Mouse (Mus musculus) ZHBTc4 (cell line): ENCODE results near the gene Glt28d2.

ENCODE experiments used
- DNase-seq: peaks from one replicate; pipeline ENCODE4 v3.0.0-alpha.2; 2011; ENCODE audit warnings: low read depth, low spot score

Gene Glt28d2

DNA sequence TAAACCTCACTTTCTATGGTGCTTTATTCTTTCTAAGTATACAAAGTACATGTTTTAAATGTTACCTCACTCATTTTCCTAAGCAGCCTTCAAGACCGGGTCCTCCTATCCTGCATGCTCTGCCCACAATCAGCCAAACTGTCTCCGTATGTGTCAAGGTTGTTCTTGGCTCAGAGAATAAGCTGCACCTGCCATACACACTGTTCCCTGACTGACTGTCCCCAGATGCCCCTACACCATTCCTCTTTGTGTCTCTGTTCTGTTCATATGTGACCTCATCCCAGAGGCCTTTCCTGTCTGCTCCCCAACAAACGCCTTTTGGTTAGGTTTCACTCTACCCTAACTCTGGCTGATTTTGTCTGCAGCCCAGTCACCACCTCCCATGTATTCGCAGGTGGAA is 60.0 kb downstream of the Glt28d2 start:
- DNase-seq: no peak

DNA sequence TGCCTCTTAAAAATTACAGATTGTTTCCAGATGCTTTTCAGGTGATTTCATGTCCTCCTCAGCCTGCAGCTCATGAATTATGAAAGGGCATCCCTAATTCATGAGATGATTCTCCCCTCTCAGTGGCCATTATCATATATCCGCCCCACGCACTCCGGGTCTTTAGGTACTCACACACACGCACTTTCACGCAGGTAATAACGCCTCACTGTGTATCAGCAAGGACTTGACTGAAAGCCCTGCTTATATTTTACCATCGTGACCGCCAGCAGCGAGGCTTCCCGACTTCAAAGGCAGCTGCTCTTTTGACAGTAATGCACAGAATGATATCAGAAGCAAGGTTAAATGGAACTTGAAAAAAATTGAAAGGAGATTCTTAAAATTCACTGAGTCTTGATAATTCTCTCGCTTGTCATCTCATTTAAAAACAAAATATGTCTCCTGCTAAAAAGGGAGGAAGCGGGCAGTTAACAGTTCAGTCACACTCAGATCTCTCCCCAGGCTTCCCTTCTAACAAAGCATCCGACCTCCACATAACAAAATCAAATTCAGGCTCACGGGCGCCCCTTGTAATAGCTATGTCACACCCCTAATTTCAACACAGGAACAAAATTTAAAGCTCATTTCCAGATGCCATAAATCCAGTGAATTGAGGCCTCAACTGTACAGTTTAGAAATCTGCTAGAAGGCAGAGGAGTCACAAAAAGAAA is 66.3 kb downstream of the Glt28d2 start:
- no peak for DNase-seq
